Mouse (Mus musculus) kidney, adult 8-10 months (tissue): ENCODE results near the gene Ahdc1.

Experiments used
- DNase-seq, 2 experiments: peaks; one replicate each; pipeline ENCODE4 v3.0.0; 2022

Gene Ahdc1

DNA sequence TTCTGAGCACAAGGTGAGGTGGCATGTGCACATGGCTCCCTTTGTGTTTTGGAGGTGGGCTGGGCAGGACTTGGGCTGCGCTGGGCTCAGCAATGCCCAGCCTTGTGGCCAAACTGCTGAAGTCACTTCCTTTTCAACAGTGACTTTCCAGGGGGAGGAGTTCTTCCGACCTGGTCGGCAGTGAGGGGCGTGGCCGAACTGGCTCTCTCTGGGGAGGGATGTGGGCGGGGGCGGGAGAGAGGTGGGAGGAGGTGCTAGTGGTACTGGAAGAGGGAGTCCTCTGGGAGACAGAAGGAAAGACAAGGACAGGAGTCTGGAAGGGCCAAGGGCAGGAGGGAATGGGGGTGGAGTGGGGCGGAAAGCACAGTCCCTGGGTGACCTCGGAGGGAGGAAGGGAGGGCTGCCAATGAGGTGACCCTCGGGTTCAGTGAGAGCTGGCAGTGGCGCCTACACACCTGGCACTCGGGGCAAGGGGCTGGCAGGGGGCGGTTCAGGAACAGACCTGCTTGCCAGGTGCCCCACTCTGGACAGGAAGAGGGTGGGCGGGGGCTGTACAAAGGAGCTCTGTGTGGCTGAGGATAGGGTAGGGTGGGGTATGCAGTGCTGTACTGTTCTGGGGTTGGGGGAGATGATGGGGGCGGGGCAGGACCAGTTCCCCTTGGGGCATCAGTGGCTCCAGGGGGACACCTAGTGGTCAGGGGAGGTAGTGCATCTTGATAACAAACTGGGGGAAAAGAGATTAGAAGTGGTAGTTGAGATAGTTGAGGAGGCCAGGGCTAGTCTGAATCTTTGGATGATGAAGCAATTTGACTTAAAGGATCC, 45.2 kb downstream of the Ahdc1 start:
- DNase-seq = peak; percentile 93 to 96

GRCm38 (mm10) chr4:133057389-133058122, 46.5 kb downstream of the Ahdc1 start:
- DNase-seq = peak; percentile 93 to 95

GRCm38 (mm10) chr4:133058123-133058453, 47.0 kb downstream of the Ahdc1 start:
- no peak for DNase-seq

DNA sequence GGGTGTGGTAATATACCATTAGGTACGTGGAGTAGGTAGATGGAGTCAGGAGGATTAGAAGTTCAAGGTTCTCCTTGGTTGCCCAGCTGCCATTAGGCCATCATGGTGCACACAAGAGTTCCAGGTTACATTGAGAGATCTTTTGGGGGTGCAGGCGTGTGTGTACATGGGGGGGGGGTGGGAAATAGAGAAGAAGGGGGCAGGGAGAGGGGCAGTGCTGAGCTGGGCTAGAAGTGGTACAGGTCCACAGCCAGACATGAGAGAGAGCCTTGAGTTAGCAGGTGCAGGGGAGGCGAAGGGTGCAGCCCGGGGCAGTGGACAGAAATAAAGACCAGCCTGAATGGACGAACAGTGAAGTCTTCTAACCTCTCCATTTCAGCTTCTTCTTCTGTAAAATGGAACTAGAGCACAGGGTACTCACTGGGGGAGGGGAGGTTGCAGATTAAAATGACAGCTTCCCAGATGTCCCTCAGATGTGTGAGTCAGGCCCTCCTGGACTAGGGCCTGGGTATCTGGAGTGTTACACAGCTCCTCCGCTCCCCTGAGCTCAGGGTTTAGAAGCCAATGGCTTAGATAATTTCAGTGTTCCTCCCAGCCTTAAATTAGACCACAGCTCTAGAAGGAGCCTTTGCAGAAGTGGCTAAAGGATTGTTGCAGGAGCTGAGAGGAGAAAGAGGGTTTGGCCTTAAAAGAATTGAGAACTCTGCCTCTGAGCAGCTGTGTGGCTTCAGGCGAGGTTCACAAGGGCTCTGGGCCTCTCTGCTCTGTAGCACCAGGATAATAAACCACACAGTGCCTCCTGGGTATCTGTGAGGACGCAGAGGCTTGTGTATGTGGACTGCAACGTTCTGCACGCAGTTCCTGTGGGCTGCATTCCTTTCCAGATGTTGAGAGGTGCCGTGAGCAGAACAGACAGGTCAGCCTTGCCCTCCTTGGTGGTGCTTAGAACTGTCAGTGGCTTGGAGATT, 47.7 kb downstream of the Ahdc1 start:
- no peak for DNase-seq

GRCm38 (mm10) chr4:133060702-133061101, 49.6 kb downstream of the Ahdc1 start:
- no peak for DNase-seq

DNA sequence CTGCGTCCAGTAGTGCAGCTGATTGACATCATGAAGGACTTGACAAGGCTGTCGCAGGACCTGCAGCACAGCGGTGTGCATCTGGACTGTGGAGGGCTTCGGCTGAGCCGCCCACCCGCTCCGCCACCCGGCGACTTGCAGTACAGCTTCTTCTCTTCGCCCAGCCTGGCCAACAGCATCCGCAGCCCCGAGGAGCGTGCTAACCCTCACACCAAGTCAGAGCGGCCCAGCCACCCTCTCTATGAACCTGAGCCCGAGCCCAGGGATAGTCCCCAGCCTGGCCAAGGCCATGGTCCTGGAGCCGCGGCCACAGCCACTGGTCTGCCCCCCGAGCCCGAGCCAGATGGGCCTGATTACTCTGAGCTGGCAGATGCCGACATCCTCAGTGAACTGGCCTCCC, 50.7 kb downstream of the Ahdc1 start:
- DNase-seq = no peak

DNA sequence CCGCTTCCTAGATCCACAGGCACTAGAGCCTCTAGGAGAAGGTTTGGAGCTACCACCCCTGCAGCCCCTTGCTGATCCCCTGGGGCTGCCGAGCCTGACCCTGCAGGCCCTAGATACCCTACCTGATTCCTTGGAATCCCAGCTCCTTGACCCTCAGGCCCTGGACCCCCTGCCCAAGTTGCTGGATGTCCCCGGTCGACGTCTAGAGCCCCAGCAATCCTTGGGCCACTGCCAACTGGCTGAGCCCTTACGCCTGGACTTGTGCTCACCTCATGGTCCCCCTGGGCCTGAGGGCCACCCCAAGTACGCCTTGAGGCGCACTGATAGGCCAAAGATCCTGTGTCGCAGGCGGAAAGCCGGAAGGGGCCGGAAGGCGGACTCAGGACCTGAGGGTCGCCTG, 51.2 kb downstream of the Ahdc1 start:
- no peak for DNase-seq

GRCm38 (mm10) chr4:133063203-133063602, 52.1 kb downstream of the Ahdc1 start:
- no peak for DNase-seq

- peak; percentile 90 to 92 for DNase-seq
Observed at GRCm38 (mm10) chr4:133063799-133064198, 52.7 kb downstream of the Ahdc1 start.

- DNase-seq = no peak
Observed at GRCm38 (mm10) chr4:133064791-133065190, 53.7 kb downstream of the Ahdc1 start.

DNA sequence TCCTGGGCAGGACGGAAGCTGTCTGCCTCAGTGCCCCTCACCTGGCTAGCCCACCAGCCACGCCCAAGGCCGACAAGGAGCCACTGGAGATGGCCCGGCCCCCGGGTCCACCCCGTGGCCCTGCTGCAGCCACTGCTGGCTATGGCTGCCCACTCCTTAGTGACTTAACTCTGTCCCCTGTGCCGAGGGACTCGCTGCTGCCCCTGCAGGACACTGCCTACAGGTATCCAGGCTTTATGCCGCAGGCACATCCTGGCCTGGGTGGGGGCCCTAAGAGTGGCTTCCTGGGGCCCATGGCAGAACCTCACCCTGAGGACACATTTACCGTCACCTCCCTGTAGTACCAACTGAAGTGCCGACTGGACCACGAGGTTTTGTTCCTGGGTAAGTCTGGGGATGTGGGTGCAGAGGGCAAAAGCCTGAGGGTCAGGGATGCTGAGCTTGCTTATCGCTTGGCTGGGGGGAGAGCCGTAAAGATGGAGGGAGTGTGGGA, 54.9 kb downstream of the Ahdc1 start:
- DNase-seq = no peak

- DNase-seq = no peak
Observed at GRCm38 (mm10) chr4:133068400-133069138, 57.5 kb downstream of the Ahdc1 start.

DNA sequence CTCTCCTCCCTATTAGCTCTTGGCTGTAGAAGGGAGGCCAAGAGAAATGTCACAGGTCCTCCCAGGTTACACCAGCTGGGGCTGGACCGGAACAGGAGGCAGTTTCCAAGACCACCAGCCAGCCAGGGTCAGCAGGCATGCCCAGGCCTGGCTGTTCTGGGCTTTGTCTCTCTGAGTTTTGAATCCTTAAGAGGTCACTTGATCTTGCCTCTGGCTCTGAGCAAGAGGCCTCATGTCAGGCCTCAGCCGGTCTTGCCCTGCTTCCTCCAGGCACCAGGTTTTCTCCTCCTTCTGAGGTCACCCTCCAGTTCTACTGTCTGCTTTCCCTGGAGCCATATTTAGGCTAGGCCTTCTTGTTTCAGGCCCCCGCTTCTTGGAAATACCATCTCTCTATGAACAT, 59.3 kb downstream of the Ahdc1 start:
- DNase-seq = no peak

DNA sequence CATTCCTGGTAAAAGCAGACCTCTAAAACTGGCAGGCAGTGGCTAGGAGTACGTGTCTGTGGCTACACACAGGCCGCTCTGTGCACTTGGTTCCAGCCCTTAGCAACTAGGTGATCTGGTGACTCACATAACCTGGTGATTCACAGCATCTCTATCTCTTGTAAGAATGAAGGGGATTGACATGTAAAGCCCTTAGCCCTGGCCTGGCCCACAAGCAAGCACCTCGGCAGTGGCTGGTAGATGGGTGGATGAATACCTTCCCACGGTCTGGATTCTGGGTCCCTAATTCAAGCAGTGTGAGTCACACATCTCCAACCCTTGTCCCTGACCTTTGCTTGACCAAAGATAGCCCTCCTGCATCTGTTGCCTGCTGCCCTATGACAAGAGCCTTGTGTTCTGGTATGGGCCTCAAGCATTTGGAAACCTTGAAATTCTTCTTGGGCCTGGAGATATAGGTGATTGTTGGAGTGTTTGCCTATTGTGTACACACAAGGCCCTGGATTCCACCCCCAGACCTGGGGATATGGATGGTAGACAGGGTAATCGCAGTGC, 59.8 kb downstream of the Ahdc1 start:
- no peak for DNase-seq

GRCm38 (mm10) chr4:133073192-133073591, 62.1 kb downstream of the Ahdc1 start:
- no peak for DNase-seq

GRCm38 (mm10) chr4:133074070-133074819, 63.2 kb downstream of the Ahdc1 start:
- no peak for DNase-seq

DNA sequence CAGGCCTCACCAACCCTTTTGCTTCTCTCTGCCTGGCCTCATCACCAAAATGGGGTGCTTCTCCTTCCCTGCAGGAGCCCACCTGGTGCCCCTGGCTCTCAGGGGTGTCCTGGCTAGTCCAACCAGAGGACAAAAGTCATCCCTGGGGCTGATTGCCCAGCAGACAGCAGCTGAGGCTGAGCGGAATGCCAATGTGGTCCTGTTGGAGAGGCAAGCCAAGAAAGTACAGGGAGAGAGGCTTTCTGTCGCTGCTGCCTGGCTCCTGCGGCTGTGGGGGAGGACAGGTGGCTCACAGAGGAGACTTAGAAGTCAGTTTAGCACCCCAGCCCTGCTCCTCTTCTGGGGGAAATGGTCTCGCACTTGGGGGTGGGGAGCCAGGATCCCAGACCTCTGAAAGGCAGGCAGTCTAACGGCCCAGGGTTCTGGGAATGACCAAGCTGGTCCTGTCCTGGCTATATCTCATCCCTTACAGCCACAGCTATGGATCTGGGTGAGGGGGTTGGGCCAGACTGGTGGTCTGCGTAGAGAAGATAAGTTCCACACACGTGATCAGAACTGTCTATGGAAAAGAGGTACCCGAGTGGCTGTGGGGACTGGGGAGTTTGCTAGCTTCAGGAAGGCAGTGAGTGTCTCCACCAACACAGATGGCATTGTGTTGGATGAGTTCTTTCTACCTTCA, 64.0 kb downstream of the Ahdc1 start:
- DNase-seq = no peak

DNA sequence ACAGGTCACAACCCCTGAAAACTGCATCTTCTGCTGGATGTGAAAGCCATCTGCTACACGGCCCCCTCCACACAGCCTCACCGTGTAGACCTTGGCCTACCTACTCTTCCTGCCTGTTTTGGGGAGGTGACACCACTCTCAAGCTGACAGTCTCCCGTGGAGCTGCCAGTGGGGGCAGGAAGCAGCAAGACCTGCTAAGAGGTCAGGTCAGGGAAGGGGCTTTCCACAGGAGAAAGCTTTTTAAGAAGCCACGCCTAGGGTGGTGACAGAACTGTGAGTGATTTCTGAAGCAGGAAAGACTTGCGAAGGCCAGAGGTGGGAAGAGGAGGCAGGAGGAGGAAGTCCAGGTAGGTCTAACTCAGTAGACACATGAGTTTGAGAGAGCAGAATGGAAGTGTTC, 67.9 kb downstream of the Ahdc1 start:
- DNase-seq = no peak

GRCm38 (mm10) chr4:133079416-133080113, 68.5 kb downstream of the Ahdc1 start:
- no peak for DNase-seq

GRCm38 (mm10) chr4:133080862-133081261, 69.8 kb downstream of the Ahdc1 start:
- no peak for DNase-seq
